ENCODE assay signal across 8 mouse cellular contexts in the genomic region with DNA sequence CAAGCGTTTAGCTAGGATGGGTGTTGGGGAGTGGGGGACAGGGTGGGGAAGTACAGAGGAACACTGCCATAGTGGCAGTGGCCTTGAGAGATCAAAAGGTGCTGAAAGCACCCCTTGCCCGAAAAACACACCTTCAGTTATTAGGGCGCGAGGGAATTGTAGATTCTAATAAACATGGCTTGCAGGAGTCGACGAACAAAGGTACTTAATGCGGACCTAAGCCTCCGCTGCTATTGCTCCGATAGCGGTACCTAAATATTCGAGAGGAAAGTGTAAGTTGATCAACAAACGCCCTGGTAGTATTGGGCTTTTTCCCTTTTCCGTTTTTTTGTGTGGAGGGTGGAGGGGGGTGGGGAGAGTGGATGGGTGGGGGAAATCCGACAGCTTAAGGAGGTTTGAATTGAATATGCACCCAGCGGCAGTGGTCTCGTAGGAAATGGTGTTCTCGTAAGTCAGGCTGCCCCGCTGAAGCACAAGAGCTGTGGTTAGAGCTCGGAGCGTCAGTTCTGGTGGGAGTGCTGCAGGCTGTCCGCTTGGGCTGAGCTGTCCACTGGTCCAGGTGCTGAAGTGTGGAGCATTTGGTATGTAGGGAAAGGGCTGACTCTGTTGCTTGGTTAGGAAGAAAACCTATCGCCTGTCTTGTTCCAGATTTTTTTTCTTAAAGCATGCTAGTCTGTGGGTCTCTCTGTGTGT.
DNase-seq lines count a peak whose midpoint lies in the region; ATAC-seq and TF ChIP-seq lines count a peak whose summit lies in the region.

No protein-coding gene starts in this region.

- peaks cover 4% of the 10 kb centered on the region; the same call in 1 of the 2 replicates for H3K27me3 ChIP-seq in cerebellum, adult 2 months (ENCODE audit: control insufficient read depth, insufficient read depth, low read length)
- peaks cover 37% of the 10 kb centered on the region for H3K27me3 ChIP-seq in intestine, embryonic 16.5 days (replicated peaks; ENCODE audit: control insufficient read depth, insufficient read depth, low read length)
- H3K27me3 ChIP-seq in limb, embryonic 11.5 days (ENCODE audit: control insufficient read depth, insufficient read depth, low read length): peaks cover 26% of the 10 kb centered on the region; the same call in 1 of the 2 replicates
- H3K27me3 ChIP-seq in midbrain, embryonic 12.5 days: peaks cover 59% of the 10 kb centered on the region

- no peaks in the 10 kb centered on the region for H3K36me3 ChIP-seq in intestine, embryonic 16.5 days (ENCODE audit: control insufficient read depth, insufficient read depth, low read length)
- no peaks in the 10 kb centered on the region for H3K36me3 ChIP-seq in limb, embryonic 11.5 days (ENCODE audit: control insufficient read depth, insufficient read depth, low read length)
- no peaks in the 10 kb centered on the region for H3K36me3 ChIP-seq in midbrain, embryonic 12.5 days

- 0 out of 2 replicates have a peak, but pooled peaks cover 3% of the 10 kb centered on the region for H3K4me1 ChIP-seq in cerebellum, adult 2 months (ENCODE audit: control insufficient read depth, insufficient read depth, low read length)
- peaks cover 8% of the 10 kb centered on the region; the same call in 1 of the 2 replicates for H3K4me1 ChIP-seq in intestine, embryonic 16.5 days (ENCODE audit: control insufficient read depth, insufficient read depth, low read length)
- H3K4me1 ChIP-seq in limb, embryonic 11.5 days (ENCODE audit: control insufficient read depth, insufficient read depth, low read length): peaks cover 15% of the 10 kb centered on the region
- peaks cover 21% of the 10 kb centered on the region for H3K4me1 ChIP-seq in midbrain, embryonic 12.5 days

- WGBS in cerebellum, adult 2 months: 12% methylated on average over 22 of the region's 22 CpGs
- 2% methylated on average over 22 of the region's 22 CpGs for WGBS in intestine, embryonic 16.5 days
- under 1% methylated on average over 22 of the region's 22 CpGs for WGBS in limb, embryonic 11.5 days
- 1% methylated on average over 22 of the region's 22 CpGs for WGBS in midbrain, embryonic 12.5 days

- H3K9ac ChIP-seq in intestine, embryonic 16.5 days (ENCODE audit: low read depth, low read length): no peak overlapping the region
- H3K9ac ChIP-seq in limb, embryonic 11.5 days (ENCODE audit: low read length): no peak overlapping the region
- peak overlapping the region; percentile 53 for H3K9ac ChIP-seq in midbrain, embryonic 12.5 days (replicated peaks)

- no peak for TF ChIP-seq CTCF in cerebellum, adult 2 months (IDR thresholded peaks at IDR 0.05; ENCODE audit: borderline replicate concordance, insufficient read depth, low read depth, low read length)

- intact Hi-C loops in gastrocnemius, postnatal 14 days (cut with DNase I; ENCODE audit: low total_unique reads): no loop called here

- no peak for ATAC-seq in cerebellum, adult (ENCODE audit: insufficient number of reproducible peaks, low FRiP score, low TSS enrichment)
- peak; percentile 82 for ATAC-seq in intestine, embryonic 16.5 days
- peak; percentile 76; the same call in 1 of the 2 replicates for ATAC-seq in limb, embryonic 11.5 days (ENCODE audit: insufficient number of reproducible peaks, low FRiP score, low TSS enrichment, low read depth)
- ATAC-seq in midbrain, embryonic 12.5 days (ENCODE audit: low FRiP score, low read depth): peak; percentile 23

- DNase-seq in cerebellum, adult 2 months: peak; percentile 35 to 51
- DNase-seq in cerebellum, postnatal 36 days: peak; percentile 38 to 39
- DNase-seq in gastrocnemius, postnatal 14 days: peak; percentile 73
- peak; percentile 95 for DNase-seq in limb, embryonic 11.5 days (ENCODE audit: low spot score)
- peak; percentile 89 for DNase-seq in testis, postnatal 10 days (ENCODE audit: low spot score)

- H3K27ac ChIP-seq in cerebellum, adult 2 months (ENCODE audit: insufficient read depth, low read length): no peak overlapping the region
- no peak overlapping the region for H3K27ac ChIP-seq in intestine, embryonic 16.5 days (ENCODE audit: low read length)
- H3K27ac ChIP-seq in limb, embryonic 11.5 days (replicated peaks; ENCODE audit: low read depth, low read length): no peak overlapping the region
- H3K27ac ChIP-seq in midbrain, embryonic 12.5 days (replicated peaks): peak overlapping the region; percentile 79

- H3K4me2 ChIP-seq in intestine, embryonic 16.5 days (ENCODE audit: low read depth, low read length): peak overlapping the region; percentile 58
- H3K4me2 ChIP-seq in limb, embryonic 11.5 days (ENCODE audit: low read depth, severe bottlenecking): peak overlapping the region; percentile 34
- peak overlapping the region; percentile 92 for H3K4me2 ChIP-seq in midbrain, embryonic 12.5 days (replicated peaks)

- TF ChIP-seq POLR2A in cerebellum, adult 2 months (IDR thresholded peaks at IDR 0.05; ENCODE audit: borderline replicate concordance, insufficient read depth, low read length): no peak

- peak overlapping the region; percentile 74 for H3K4me3 ChIP-seq in cerebellum, adult 2 months (replicated peaks; ENCODE audit: insufficient read depth, low read depth, low read length)
- H3K4me3 ChIP-seq in intestine, embryonic 16.5 days (ENCODE audit: low read length): peak overlapping the region; percentile 35
- peak overlapping the region; percentile 20; the same call in 1 of the 2 replicates for H3K4me3 ChIP-seq in limb, embryonic 11.5 days (ENCODE audit: low read depth, low read length)
- peak overlapping the region; percentile 52 for H3K4me3 ChIP-seq in midbrain, embryonic 12.5 days

- H3K9me3 ChIP-seq in intestine, embryonic 16.5 days (ENCODE audit: control insufficient read depth, low read length): no peaks in the 10 kb centered on the region
- no peaks in the 10 kb centered on the region for H3K9me3 ChIP-seq in limb, embryonic 11.5 days (ENCODE audit: control insufficient read depth, low read length)
- no peaks in the 10 kb centered on the region for H3K9me3 ChIP-seq in midbrain, embryonic 12.5 days

Comparison
In these comparisons a context has a peak if more than half of its experiments do, and no peak if none do; other contexts are left out.
1. DNase-seq: peak in every context shown above with its lines; median percentile 95 in limb, embryonic 11.5 days; 89 in testis, postnatal 10 days; 73 in gastrocnemius, postnatal 14 days; 43 in cerebellum, adult 2 months; 38 in cerebellum, postnatal 36 days.
2. H3K4me3 ChIP-seq: peak in every context shown above with its lines; median percentile 74 in cerebellum, adult 2 months; 52 in midbrain, embryonic 12.5 days; 35 in intestine, embryonic 16.5 days; 20 in limb, embryonic 11.5 days.
3. H3K4me2 ChIP-seq: peak in every context shown above with its lines; median percentile 92 in midbrain, embryonic 12.5 days; 58 in intestine, embryonic 16.5 days; 34 in limb, embryonic 11.5 days.